Mouse (Mus musculus) liver, postnatal 0 days (tissue): ENCODE results near the gene Siah2.

Experiments
- CTCF ChIP-seq: sonication (generic); IDR thresholded peaks from 2 replicates; pipeline ENCODE4 v1.5.1; 2016; ENCODE audit warnings: antibody characterized with exemption, low read depth
- EP300 ChIP-seq: IDR thresholded peaks from 2 replicates; pipeline ENCODE4 v1.6.1; 2016; ENCODE audit warnings: antibody characterized with exemption, low read depth, mild to moderate bottlenecking

GRCm38 (mm10) chr3:58731520-58731919 lies 39.3 kb upstream of the Siah2 start:
- TF ChIP-seq CTCF (no peak), EP300 (no peak)
